Mouse (Mus musculus): ENCODE measurements around the gene L3mbtl2. TPM values are rescaled to one million over a fixed set of nuclear protein-coding genes. Genes with fewer than 3 reads are reported as not detected.
A peak's percentile ranks its signal among the peaks of the same experiment; 100 is the strongest.

Gene L3mbtl2
- polyA plus RNA-seq, 1 experiment from 2014 or later = 10.6 TPM

GRCm38 (mm10) chr15:81725965-81726364, 62.3 kb downstream of the L3mbtl2 start:
- H3K27ac ChIP-seq = no peak overlapping the region
- H3K36me3 ChIP-seq (ENCODE audit: inconsistent target) = peaks cover 21% of the 10 kb centered on the region; the same call in 1 of the 2 replicates
- peaks cover 70% of the 10 kb centered on the region for H3K79me2 ChIP-seq (ENCODE audit: inconsistent target)
- WGBS (ENCODE audit: missing documents) = 97% methylated on average over 8 of the region's 8 CpGs
- H3K4me3 ChIP-seq (ENCODE audit: inconsistent target) = no peak overlapping the region

GRCm38 (mm10) chr15:81729241-81729791, 65.6 kb downstream of the L3mbtl2 start:
- under 1% methylated on average over 49 of the region's 49 CpGs for WGBS (ENCODE audit: missing documents)
- peak overlapping the region; percentile 55 for H3K27ac ChIP-seq
- peak overlapping the region; percentile 65 for H3K4me3 ChIP-seq (ENCODE audit: inconsistent target)
- no peaks in the 10 kb centered on the region for H3K36me3 ChIP-seq (ENCODE audit: inconsistent target)
- H3K79me2 ChIP-seq (ENCODE audit: inconsistent target) = peaks cover 54% of the 10 kb centered on the region

GRCm38 (mm10) chr15:81729792-81730635, 66.3 kb downstream of the L3mbtl2 start:
- peak overlapping the region; percentile 55 for H3K27ac ChIP-seq
- peak overlapping the region; percentile 65 for H3K4me3 ChIP-seq (ENCODE audit: inconsistent target)
- peaks cover 47% of the 10 kb centered on the region for H3K79me2 ChIP-seq (ENCODE audit: inconsistent target)
- H3K36me3 ChIP-seq (ENCODE audit: inconsistent target) = no peaks in the 10 kb centered on the region
- 6% methylated on average over 41 of the region's 41 CpGs for WGBS (ENCODE audit: missing documents)

- Histone ChIP-seq H3K79me2 (ENCODE audit: inconsistent target) (no peaks in the 10 kb centered on the region), H3K4me3 (ENCODE audit: inconsistent target) (no peak overlapping the region), H3K36me3 (ENCODE audit: inconsistent target) (no peaks in the 10 kb centered on the region), H3K27ac (no peak overlapping the region)
- WGBS (ENCODE audit: missing documents) = 42% methylated on average over 3 of the region's 3 CpGs
Observed at GRCm38 (mm10) chr15:81735075-81735474, 71.4 kb downstream of the L3mbtl2 start.

Other genes with a start within 250 kb of the L3mbtl2 start
- gene Rbx1, start 197.6 kb upstream of the L3mbtl2 start, polyA plus RNA-seq (2018) = 69.0 to 118 TPM (median 86.1 TPM) in 3 replicates
- 31.6 to 55.1 TPM (median 36.1 TPM) in 3 replicates for gene Ep300, start 78.5 kb upstream of the L3mbtl2 start, polyA plus RNA-seq (2018)
- gene Chadl, start 33.4 kb downstream of the L3mbtl2 start, polyA plus RNA-seq (2018) = 0.10 to 0.51 TPM in 2 of 3 replicates, not detected in the other
- gene Zc3h7b, start 81.2 kb downstream of the L3mbtl2 start, polyA plus RNA-seq (2018) = 10.9 to 21.7 TPM (median 18.2 TPM) in 3 replicates
- 26.9 to 73.0 TPM (median 33.7 TPM) in 3 replicates for gene Rangap1, start 81.6 kb downstream of the L3mbtl2 start, polyA plus RNA-seq (2018)
- 18.9 to 44.0 TPM (median 23.6 TPM) in 3 replicates for gene Tef, start 138.5 kb downstream of the L3mbtl2 start, polyA plus RNA-seq (2018)
- gene Tob2, start 194.9 kb downstream of the L3mbtl2 start, polyA plus RNA-seq (2018) = 14.3 to 21.9 TPM (median 18.5 TPM) in 3 replicates
- gene Phf5a, start 208.0 kb downstream of the L3mbtl2 start, polyA plus RNA-seq (2018) = 24.7 to 37.1 TPM (median 25.5 TPM) in 3 replicates
- 94.9 to 124 TPM (median 116 TPM) in 3 replicates for gene Aco2, start 208.4 kb downstream of the L3mbtl2 start, polyA plus RNA-seq (2018)

Data from macrophage (primary cell).